Mouse (Mus musculus): Measurements from ENCODE around the gene Sys1. TPM values are rescaled to one million over a fixed set of nuclear protein-coding genes. Genes with fewer than 3 reads are reported as not detected.
A peak's percentile ranks its signal among the peaks of the same experiment; 100 is the strongest.

The Sys1 gene
- polyA plus RNA-seq, 1 experiment, result 26.4 TPM

GRCm38 (mm10) chr2:164453047-164453757 is 3.6 kb upstream of the Sys1 start:
- H3K4me1 ChIP-seq (ENCODE audit: control insufficient read depth, insufficient read depth, low read length), result peaks cover 6% of the 10 kb centered on the region
- H3K4me3 ChIP-seq (ENCODE audit: control insufficient read depth, low read depth, low read length), result no peak overlapping the region
- no peaks in the 10 kb centered on the region for H3K36me3 ChIP-seq (ENCODE audit: control insufficient read depth, insufficient read depth, low read length)
- no peak overlapping the region for H3K27ac ChIP-seq (ENCODE audit: control insufficient read depth, insufficient read depth, low read depth, low read length)
- TF ChIP-seq POLR2A (IDR thresholded peaks at IDR 0.05; ENCODE audit: control insufficient read depth, low read depth, low read length) (no peak), CTCF (IDR thresholded peaks at IDR 0.05; ENCODE audit: control insufficient read depth, insufficient read depth, insufficient replicate concordance, low read depth, low read length) (no peak)
- H3K27me3 ChIP-seq (ENCODE audit: control insufficient read depth, insufficient read depth, low read length), result no peaks in the 10 kb centered on the region

- H3K27ac ChIP-seq (ENCODE audit: control insufficient read depth, insufficient read depth, low read depth, low read length), result no peak overlapping the region
- no peaks in the 10 kb centered on the region for H3K27me3 ChIP-seq (ENCODE audit: control insufficient read depth, insufficient read depth, low read length)
- H3K36me3 ChIP-seq (ENCODE audit: control insufficient read depth, insufficient read depth, low read length), result no peaks in the 10 kb centered on the region
- TF ChIP-seq POLR2A (IDR thresholded peaks at IDR 0.05; ENCODE audit: control insufficient read depth, low read depth, low read length) (no peak), CTCF (IDR thresholded peaks at IDR 0.05; ENCODE audit: control insufficient read depth, insufficient read depth, insufficient replicate concordance, low read depth, low read length) (no peak)
- H3K4me3 ChIP-seq (ENCODE audit: control insufficient read depth, low read depth, low read length), result no peak overlapping the region
- H3K4me1 ChIP-seq (ENCODE audit: control insufficient read depth, insufficient read depth, low read length), result peaks cover 6% of the 10 kb centered on the region
Observed at GRCm38 (mm10) chr2:164453887-164454500, 2.8 kb upstream of the Sys1 start.

- no peak overlapping the region for H3K4me3 ChIP-seq (ENCODE audit: control insufficient read depth, low read depth, low read length)
- TF ChIP-seq CTCF (IDR thresholded peaks at IDR 0.05; ENCODE audit: control insufficient read depth, insufficient read depth, insufficient replicate concordance, low read depth, low read length) (no peak), POLR2A (IDR thresholded peaks at IDR 0.05; ENCODE audit: control insufficient read depth, low read depth, low read length) (no peak)
- H3K4me1 ChIP-seq (ENCODE audit: control insufficient read depth, insufficient read depth, low read length), result peaks cover 6% of the 10 kb centered on the region
- no peaks in the 10 kb centered on the region for H3K27me3 ChIP-seq (ENCODE audit: control insufficient read depth, insufficient read depth, low read length)
- H3K36me3 ChIP-seq (ENCODE audit: control insufficient read depth, insufficient read depth, low read length), result no peaks in the 10 kb centered on the region
- peak overlapping the region; percentile 58 for H3K27ac ChIP-seq (ENCODE audit: control insufficient read depth, insufficient read depth, low read depth, low read length)
Observed at GRCm38 (mm10) chr2:164454846-164455245, 1.9 kb upstream of the Sys1 start.

GRCm38 (mm10) chr2:164455421-164456190 is 1.2 kb upstream of the Sys1 start:
- H3K4me1 ChIP-seq (ENCODE audit: control insufficient read depth, insufficient read depth, low read length), result peaks cover 6% of the 10 kb centered on the region
- peak overlapping the region; percentile 58; the same call in 1 of the 2 replicates for H3K27ac ChIP-seq (ENCODE audit: control insufficient read depth, insufficient read depth, low read depth, low read length)
- TF ChIP-seq POLR2A (IDR thresholded peaks at IDR 0.05; ENCODE audit: control insufficient read depth, low read depth, low read length), result no peak
- no peak for TF ChIP-seq CTCF (IDR thresholded peaks at IDR 0.05; ENCODE audit: control insufficient read depth, insufficient read depth, insufficient replicate concordance, low read depth, low read length)
- no peaks in the 10 kb centered on the region for H3K36me3 ChIP-seq (ENCODE audit: control insufficient read depth, insufficient read depth, low read length)
- H3K4me3 ChIP-seq (ENCODE audit: control insufficient read depth, low read depth, low read length), result no peak overlapping the region
- no peaks in the 10 kb centered on the region for H3K27me3 ChIP-seq (ENCODE audit: control insufficient read depth, insufficient read depth, low read length)

- Histone ChIP-seq H3K27ac (ENCODE audit: control insufficient read depth, insufficient read depth, low read depth, low read length) (no peak overlapping the region), H3K4me3 (ENCODE audit: control insufficient read depth, low read depth, low read length) (no peak overlapping the region), H3K4me1 (ENCODE audit: control insufficient read depth, insufficient read depth, low read length) (peaks cover 6% of the 10 kb centered on the region), H3K36me3 (ENCODE audit: control insufficient read depth, insufficient read depth, low read length) (no peaks in the 10 kb centered on the region), H3K27me3 (ENCODE audit: control insufficient read depth, insufficient read depth, low read length) (no peaks in the 10 kb centered on the region)
- TF ChIP-seq CTCF (IDR thresholded peaks at IDR 0.05; ENCODE audit: control insufficient read depth, insufficient read depth, insufficient replicate concordance, low read depth, low read length) (no peak), POLR2A (IDR thresholded peaks at IDR 0.05; ENCODE audit: control insufficient read depth, low read depth, low read length) (no peak)
Observed at GRCm38 (mm10) chr2:164456413-164456812, 351 bp upstream of the Sys1 start.

GRCm38 (mm10) chr2:164457942-164458341 is 1.2 kb downstream of the Sys1 start:
- Histone ChIP-seq H3K4me1 (ENCODE audit: control insufficient read depth, insufficient read depth, low read length) (peaks cover 6% of the 10 kb centered on the region), H3K4me3 (ENCODE audit: control insufficient read depth, low read depth, low read length) (no peak overlapping the region), H3K27ac (ENCODE audit: control insufficient read depth, insufficient read depth, low read depth, low read length) (no peak overlapping the region), H3K27me3 (ENCODE audit: control insufficient read depth, insufficient read depth, low read length) (no peaks in the 10 kb centered on the region), H3K36me3 (ENCODE audit: control insufficient read depth, insufficient read depth, low read length) (no peaks in the 10 kb centered on the region)
- TF ChIP-seq CTCF (IDR thresholded peaks at IDR 0.05; ENCODE audit: control insufficient read depth, insufficient read depth, insufficient replicate concordance, low read depth, low read length) (no peak), POLR2A (IDR thresholded peaks at IDR 0.05; ENCODE audit: control insufficient read depth, low read depth, low read length) (no peak)

- Histone ChIP-seq H3K27ac (ENCODE audit: control insufficient read depth, insufficient read depth, low read depth, low read length) (no peak overlapping the region), H3K4me3 (ENCODE audit: control insufficient read depth, low read depth, low read length) (no peak overlapping the region), H3K4me1 (ENCODE audit: control insufficient read depth, insufficient read depth, low read length) (peaks cover 6% of the 10 kb centered on the region), H3K36me3 (ENCODE audit: control insufficient read depth, insufficient read depth, low read length) (no peaks in the 10 kb centered on the region), H3K27me3 (ENCODE audit: control insufficient read depth, insufficient read depth, low read length) (no peaks in the 10 kb centered on the region)
- TF ChIP-seq POLR2A (IDR thresholded peaks at IDR 0.05; ENCODE audit: control insufficient read depth, low read depth, low read length) (no peak), CTCF (IDR thresholded peaks at IDR 0.05; ENCODE audit: control insufficient read depth, insufficient read depth, insufficient replicate concordance, low read depth, low read length) (no peak)
Observed at GRCm38 (mm10) chr2:164458535-164458934, 1.8 kb downstream of the Sys1 start.

Measured in testis, adult 2 months (tissue).